Mouse (Mus musculus) stomach, adult 2 months (tissue): ENCODE measurements around the gene Mepe. TPM values are rescaled to one million over a fixed set of nuclear protein-coding genes. Genes with fewer than 3 reads are reported as not detected.

Source experiments
- polyA plus RNA-seq: library from polyadenylated mRNA; depleted of rRNA; stranded (reverse); fragments of >200 nt; gene quantifications from 2 replicates; pipeline ENCODE4 v1.2.3, GENCODE M21; 2012; rRNA removed

Gene Mepe
- not detected in 2 replicates for polyA plus RNA-seq

DNA sequence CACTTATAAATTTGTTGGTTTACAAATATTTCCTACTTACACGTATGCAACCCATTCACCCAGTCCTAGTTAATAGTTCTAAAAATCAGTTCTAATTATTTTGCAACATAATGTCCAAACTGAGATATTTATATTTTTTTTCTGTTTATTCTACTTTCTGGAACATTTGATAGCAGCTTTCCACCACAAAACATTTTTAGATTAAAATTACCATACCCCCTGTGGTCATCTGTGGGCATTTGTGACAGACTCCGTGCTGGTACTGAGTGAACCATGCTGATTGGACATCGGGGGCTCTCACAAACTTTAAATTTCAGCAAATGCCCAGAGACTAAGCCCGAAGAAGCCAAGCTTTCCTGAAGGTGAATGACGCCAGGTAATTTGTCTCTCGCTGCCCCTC is at the start of gene Mepe:
Gene Mepe (plus strand): TSS at position 301 of the 400 bp plus-strand sequence.

GRCm38 (mm10) chr5:104298994-104299393 is 26.1 kb upstream of the Mepe start, which contains the start of gene Ibsp:
TSS of gene Ibsp (plus strand) at chr5:104299171.

Other genes starting within 250 kb of the Mepe start
- gene Gm17660, start 247.7 kb upstream of the Mepe start, polyA plus RNA-seq: not detected in 2 replicates
- 41.6 and 60.7 TPM in 2 replicates for gene Sparcl1, start 211.6 kb upstream of the Mepe start, polyA plus RNA-seq
- not detected in 2 replicates for gene Dspp, start 154.6 kb upstream of the Mepe start, polyA plus RNA-seq
- gene Dmp1, start 122.7 kb upstream of the Mepe start, polyA plus RNA-seq: 0.03 TPM in 1 of 2 replicates, not detected in the other
- gene Ibsp, start 26.2 kb upstream of the Mepe start, polyA plus RNA-seq: 0.08 TPM in 1 of 2 replicates, not detected in the other
- 31.8 and 79.1 TPM in 2 replicates for gene Spp1, start 109.8 kb downstream of the Mepe start, polyA plus RNA-seq
- gene Pkd2, start 134.1 kb downstream of the Mepe start, polyA plus RNA-seq: 5.4 and 7.3 TPM in 2 replicates
- gene BC005561, start 183.0 kb downstream of the Mepe start, polyA plus RNA-seq: 0.39 and 0.42 TPM in 2 replicates